Mouse (Mus musculus): ENCODE results near the gene Dynlt1a. TPM values are rescaled to one million over a fixed set of nuclear protein-coding genes. Genes with fewer than 3 reads are reported as not detected.
"Not testable (repeated sequence)": the region's sequence is repeated elsewhere in the genome, so short reads cannot be mapped to it uniquely, and the experiment has no call there.

The Dynlt1a gene
- total RNA-seq (2021), result 10 to 100 TPM; 13.2 to 14.5 TPM
- long read RNA-seq, experiment 1, partial matches to known transcripts, result 2 of 19 reads
- long read RNA-seq, experiment 1, other reads (novel, unspliced or antisense), result 17 of 19 reads
- long read RNA-seq, experiment 2, partial matches to known transcripts, result 5 of 55 reads
- long read RNA-seq, experiment 2, other reads (novel, unspliced or antisense), result 47 of 55 reads

DNA sequence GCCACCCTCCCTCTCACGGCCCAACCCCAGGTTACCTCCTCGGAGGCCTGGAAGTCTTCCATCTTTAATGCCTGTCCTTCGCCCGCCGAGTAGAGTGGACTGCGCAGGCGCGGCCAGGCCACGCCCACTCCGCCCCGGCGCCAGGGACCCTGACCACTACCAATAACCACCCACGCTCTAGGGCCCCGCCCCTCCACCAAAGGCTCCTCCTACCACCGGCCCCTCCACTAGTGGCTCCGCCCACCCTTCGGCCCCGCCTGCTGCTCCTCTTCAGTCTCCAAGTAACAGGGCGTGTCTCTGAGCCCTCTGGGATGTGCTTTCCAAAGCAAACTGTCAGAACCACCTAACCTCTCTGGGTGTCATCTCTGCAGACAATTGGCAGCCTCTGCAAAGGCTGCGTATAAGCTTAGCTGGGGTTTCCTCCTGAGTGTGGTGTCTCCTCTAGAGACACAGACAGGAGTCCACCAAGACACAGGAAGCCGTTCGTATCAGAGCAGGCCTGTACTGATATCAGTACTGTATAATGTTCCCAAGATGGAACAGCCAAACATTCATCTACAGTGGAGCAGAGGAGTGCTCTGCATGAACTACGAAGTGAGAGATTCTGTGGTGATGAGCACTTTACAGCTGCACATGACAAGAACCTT is at the start of gene Dynlt1a:
Gene Dynlt1a (minus strand): TSS at position 162 of the 647 bp plus-strand sequence.
- DNase-seq (ENCODE audit: low spot score in 2 of 2), result peak; percentile 94 to 97

DNA sequence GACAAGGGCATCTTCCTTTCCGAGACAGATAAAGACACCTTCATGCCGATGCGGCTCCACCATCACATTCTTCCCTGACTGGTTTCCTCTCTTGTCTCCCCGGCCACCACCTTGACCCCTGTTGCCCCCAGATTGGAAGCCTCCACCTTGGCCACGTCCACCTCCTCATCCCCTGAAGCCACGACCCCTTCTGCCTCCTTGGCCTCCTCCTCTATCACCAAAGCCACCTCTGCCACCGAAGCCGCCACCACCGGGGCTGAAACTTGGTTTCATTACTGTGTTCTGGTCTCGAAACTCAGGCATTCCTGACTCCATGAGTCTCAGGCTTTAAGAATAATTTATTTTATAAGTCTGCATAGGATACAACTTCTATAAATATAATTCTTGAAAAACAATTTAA is 38.0 kb upstream of the Dynlt1a start:
- DNase-seq (ENCODE audit: low spot score in 2 of 2), result not testable (repeated sequence)

DNA sequence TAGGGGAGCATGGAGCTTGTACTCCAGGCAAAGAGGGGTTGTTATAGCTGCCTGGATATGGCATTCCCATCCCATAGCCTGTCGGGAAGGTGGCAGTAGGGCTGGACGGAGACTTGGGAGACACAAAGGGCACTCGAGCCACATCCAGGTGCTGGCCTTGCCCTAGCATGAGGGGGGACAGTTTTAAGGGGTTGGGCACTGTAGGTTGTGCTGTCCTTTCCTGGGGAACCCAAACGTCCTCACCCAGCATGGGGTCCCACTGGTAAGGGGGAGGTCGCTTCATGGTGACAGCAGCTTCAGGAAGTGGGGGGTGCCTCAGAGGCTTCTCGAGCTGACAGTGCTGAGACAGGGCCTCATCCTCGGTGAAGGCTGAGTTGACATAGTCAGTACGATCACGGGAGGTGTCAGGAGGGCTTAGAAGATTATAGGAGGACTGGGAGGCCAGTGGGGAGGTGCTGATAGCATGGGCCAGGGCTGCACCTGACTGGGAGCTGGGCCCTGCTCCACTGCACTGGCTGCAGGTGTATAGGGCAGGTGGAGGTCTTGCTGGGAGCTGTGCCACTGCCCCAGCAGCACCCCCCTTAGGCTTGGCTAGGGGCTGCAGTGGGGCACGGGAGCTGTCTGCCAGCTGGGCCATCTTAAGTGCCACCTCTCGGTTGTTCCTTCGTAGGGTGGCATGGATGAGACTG is 25.4 kb upstream of the Dynlt1a start:
- DNase-seq (ENCODE audit: low spot score in 2 of 2), result not testable (repeated sequence)

DNA sequence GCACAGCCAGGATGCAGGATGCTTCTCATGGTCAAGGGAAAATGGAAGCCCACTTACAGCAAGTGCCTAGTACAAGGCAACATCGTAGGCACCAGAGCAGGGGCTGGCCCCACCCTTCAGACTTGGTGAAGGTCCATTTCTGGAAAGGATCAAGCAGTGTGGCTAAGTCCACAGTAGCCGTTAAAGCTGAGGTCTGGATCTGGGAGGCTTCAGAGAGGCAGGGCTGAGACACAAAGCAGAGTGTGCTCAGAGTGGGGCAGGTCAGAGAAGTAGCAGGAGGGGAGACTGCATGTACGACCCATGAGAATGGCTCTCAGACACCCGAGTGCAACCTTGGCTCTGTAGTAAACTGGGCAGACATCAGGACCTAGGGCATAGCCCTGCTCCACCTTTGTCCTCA is 11.7 kb upstream of the Dynlt1a start:
- DNase-seq (ENCODE audit: low spot score in 2 of 2), result not testable (repeated sequence)

DNA sequence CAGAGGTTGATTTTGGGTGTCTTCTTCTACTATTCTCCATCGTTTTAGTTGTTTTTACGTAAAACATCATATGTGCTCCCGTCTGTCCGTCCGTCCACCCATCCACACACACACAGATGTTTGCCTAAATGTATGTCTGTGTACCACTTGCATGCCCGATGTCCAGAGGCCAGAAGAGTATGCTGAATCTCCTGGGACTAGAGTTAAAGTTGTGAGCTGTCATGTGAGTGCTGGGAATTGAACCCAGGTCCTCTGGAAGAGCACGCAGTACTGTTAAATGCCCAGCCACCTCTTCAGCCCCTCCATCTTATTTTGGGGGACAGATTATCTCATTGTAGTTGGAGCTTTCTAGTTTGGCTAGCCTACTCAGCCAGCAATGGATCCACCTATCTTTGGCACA is 10.3 kb upstream of the Dynlt1a start:
- not testable (repeated sequence) for DNase-seq (ENCODE audit: low spot score in 2 of 2)

DNA sequence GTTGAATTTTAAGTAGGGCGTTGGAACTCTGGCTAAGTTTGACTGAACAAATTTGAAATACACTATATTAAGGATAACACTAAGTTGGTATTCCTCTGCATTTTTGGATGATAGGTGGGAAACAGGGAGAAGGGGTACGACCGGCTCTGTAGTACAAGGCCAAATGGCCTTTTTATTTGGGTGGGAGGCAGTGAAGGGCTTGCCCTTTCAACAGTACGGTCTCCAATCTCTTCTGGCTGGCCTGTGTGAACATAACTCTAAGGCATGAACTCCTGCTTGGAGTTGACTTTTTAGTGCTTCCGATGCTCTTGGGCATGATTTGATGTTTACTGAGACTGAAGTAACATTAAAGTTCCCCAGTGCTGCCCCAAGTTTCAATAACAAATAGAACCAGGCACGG is 8.2 kb upstream of the Dynlt1a start:
- not testable (repeated sequence) for DNase-seq (ENCODE audit: low spot score in 2 of 2)

DNA sequence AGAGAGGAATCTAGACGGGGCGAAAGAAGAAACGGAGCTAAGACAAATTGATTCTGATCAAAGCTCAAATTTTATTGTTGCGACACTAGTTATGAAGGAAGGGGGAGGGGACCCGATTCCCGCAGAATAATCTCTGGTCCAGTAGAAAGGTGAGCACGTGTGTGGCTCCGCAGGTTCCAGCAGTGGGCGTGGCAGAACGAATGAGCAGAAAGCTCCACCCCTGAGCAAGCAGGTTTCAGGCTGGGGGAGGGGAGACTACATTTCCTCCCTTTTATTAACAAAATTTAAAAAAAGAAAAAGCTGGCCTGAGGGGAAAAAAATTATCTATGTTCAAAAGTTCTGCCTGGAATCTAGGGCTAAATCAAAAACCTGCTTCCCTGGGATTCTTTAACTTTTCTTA is 7.7 kb upstream of the Dynlt1a start:
- DNase-seq (ENCODE audit: low spot score in 2 of 2), result not testable (repeated sequence)

DNA sequence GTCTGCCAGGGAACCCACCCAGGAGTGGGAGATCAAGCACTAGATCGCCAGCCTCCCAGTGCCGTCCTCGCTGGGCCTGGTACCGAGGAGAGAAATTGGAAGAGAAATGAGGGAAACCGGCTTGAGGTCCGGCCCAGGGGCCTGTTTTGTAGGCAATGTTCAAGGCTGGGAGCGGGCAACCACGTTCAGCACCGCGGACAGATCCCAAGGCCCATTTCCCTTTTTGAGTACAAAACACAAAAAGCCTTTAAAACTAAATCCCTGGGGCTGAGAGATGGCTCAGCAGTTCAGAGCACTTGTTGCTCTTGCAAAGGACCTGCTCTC is 4.4 kb upstream of the Dynlt1a start:
- DNase-seq (ENCODE audit: low spot score in 2 of 2), result not testable (repeated sequence)

DNA sequence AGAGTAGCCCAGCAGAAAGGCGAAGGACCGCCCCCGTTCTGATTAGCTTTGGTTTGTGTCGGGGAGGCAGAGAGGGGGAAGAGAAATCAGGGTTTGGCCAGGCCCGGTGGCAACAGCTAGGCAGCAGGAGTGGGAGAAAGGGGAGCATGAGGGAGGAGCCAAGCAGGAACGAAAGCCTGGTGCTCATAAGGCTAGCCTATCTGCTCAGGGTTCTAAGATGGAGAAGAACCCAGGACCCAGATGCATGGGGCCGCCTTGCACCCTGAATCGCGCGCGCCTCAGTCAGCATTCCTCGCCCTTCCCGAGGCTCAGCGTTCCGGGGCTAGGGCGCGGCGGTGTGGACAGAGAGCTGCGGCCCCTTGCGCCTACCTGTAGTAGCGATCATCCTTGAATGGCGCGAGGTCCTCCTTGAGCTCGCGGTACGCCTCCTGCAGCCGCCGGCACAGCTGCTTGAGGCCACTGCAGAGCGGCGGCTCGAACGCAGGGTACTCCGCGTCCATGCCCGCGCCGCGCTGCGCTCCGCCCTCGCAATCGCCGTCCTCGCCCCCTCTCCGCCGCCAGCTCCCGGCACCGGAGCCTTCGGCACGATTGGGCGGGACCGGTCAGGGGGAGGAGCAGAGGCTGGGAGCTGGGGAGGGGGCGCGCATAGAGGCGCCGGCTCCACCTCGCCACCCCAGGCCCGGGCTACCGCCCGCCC is 3.9 kb upstream of the Dynlt1a start:
- DNase-seq (ENCODE audit: low spot score in 2 of 2), result not testable (repeated sequence)

DNA sequence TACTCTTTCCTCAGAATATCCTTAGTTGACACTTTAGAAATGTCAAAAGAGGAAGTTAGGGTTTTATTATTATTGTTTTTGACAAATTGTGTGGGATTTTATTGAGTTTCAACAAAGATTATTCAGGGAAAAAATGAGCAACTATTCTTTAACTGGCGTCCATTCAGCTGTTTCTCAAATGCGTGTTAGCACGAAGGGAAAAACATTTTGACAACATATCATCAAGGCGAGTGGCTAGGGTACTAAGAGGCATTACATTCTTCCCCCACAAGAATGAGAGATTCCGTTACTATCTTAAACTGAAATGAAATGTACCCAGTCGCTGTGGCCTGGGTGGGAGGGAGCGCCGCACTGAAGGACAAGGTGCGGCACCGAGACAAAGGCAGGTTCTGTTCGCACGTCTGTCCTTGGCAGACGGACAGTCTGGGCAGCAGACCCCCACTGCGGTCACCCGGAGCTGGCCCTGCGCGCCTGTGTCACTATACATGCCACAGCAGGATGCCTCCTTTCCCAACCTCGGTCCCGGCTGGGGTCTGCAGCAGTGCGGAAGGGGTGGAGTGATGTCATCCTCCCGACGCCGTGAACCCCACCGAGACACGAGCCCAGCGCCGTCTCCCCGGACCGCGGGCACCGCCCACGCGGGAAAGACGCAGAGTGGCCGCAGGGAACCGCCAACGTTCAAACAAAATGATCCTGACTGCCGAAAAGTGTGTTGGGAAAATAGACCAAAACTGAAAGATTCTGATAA is 747 bp downstream of the Dynlt1a start:
- DNase-seq (ENCODE audit: low spot score in 2 of 2), result peak; percentile 62 to 71

DNA sequence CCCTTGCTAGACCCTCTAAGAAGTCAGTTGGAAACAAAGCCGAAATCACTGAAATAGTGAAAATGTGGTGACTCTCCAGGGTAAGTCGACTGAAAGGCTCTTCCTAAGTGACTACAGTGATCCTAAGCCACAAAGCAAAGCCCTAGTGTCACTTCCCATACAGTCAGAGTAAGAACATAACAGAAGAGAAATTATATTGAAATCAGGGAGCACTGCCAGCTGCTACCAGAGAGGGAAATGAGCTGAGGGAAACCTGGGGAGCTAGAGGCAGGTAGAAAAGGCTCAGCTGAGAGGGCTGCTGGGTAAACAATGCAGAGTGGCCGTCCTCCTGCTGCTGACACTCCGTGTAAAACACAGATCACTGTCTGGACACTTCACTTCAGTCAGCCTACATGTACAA is 1.6 kb downstream of the Dynlt1a start:
- DNase-seq (ENCODE audit: low spot score in 2 of 2), result peak in 1 of 2 experiments; percentile 31

DNA sequence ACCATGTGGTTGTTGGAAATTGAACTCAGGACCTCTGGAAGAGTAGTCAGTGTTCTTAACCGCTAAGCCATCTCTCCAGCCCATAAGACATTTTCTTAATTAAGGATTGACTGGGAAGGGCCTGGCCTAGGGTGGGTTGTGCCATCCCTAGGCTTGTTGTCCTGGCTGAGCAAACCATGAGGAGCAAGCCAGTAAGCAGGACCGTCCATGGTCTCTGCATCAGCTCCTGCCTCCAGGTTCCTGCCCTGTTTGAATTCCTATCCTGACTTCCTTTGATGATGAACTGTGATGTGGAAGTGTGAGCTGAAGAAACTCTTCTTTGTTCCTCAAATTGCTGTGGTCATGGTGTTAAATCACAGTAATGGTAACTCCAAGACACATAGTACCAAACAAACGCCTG is 2.8 kb downstream of the Dynlt1a start:
- DNase-seq (ENCODE audit: low spot score in 2 of 2), result not testable (repeated sequence)

DNA sequence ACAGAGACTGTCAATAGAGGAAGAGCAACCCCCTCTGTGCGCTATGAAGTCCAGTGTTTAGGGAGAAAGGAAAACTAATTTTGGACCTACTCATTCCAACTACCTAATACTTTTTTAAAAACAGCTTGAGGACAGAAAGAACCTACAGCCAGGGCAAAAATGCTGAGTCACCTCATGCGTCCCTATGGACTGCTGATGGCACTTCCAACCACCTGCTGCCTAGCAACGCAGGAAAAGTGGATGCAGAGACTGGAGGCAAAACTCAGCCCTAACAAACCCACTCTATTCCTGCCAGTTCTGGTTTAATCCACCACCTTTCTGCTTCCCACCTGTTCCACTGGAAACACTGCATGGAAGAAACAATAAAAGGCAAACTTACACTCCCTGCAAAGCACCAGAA is 4.5 kb downstream of the Dynlt1a start:
- DNase-seq (ENCODE audit: low spot score in 2 of 2), result not testable (repeated sequence)

DNA sequence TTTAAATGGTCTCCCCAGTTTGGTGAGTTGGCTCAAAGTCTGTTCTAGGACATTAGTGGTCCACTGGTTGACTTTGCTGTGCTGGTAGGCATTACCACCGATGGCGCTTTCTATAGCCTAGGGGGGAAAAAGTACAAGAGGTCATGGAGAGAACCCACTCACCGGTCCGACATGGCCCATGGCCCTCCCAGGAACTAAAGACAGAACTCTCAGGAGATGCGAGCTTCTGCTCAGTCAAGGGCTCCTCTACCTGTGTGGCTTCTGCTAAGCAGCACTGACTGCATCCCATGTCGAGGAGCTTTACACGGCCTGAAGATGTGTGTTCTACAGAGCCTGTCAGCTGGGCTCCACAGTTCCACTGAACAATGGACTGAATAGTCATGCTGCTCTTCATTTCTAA is 5.6 kb downstream of the Dynlt1a start:
- not testable (repeated sequence) for DNase-seq (ENCODE audit: low spot score in 2 of 2)

DNA sequence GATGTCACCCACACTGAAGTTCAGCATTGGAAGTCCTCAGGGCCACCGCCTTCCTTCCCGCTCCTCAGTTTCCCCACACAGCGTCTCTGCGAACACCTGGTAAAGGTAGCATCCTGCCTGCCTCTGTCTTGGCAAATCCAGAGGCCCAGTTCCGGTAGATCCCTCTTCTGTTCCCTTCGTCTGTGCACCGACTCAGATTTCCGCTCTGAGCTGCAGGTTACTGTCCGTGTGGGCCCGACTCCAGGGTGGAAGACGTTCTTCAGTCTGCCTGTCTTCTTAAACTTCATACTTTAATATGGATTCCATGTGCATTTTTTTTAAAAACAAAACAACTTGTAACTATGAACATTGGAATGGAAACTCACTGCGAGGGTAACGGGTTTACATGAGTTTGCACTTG is 10.8 kb downstream of the Dynlt1a start:
- not testable (repeated sequence) for DNase-seq (ENCODE audit: low spot score in 2 of 2)

DNA sequence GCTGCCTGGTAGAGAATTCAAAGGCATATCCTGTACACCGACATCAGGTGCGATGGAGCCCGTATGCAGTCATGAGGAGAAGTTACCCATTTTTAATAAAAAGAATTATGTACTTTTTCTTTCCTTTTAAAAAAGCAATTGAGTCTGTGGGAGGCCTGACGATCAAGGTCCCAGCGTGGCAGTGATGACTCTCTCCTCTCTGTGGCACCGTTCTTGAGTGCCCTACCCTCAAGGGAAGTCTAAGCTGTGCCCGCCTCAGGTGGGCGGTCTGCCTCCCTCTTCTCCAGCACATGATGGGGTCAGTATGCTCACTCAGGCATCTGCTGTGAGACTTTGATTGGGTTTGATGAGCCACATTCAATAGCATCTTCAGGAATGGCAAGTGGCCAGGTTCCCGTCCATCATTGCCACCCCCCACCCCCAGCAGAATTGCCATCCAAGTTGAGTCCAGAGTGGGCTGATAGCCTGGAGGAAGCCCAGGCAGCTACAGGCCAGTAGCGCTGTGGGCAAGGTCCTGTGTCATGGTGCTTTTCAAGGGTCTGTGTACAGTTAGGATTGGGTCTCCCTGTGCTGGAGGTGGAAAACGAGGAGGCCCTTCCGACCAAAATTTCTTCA is 11.5 kb downstream of the Dynlt1a start:
- not testable (repeated sequence) for DNase-seq (ENCODE audit: low spot score in 2 of 2)

DNA sequence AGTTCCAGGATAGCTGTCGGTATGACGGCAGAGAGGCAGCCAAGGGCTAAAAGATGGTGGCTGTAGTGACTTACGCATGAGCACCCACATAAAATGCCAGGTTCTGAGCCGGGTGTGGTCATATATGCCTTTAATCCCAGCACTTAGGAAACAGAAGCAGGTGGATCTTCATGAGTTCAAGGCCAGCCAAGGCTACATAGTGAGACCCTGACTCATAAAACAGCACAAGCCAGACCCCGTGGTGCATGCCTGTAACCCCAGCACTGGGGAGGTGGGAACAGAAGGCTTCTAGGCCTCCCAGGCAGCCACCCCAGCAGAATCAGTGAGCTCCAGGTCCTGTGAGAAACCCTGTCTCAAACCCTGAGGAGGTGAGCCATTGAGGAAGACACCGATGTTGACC is 12.4 kb downstream of the Dynlt1a start:
- DNase-seq (ENCODE audit: low spot score in 2 of 2), result not testable (repeated sequence)

DNA sequence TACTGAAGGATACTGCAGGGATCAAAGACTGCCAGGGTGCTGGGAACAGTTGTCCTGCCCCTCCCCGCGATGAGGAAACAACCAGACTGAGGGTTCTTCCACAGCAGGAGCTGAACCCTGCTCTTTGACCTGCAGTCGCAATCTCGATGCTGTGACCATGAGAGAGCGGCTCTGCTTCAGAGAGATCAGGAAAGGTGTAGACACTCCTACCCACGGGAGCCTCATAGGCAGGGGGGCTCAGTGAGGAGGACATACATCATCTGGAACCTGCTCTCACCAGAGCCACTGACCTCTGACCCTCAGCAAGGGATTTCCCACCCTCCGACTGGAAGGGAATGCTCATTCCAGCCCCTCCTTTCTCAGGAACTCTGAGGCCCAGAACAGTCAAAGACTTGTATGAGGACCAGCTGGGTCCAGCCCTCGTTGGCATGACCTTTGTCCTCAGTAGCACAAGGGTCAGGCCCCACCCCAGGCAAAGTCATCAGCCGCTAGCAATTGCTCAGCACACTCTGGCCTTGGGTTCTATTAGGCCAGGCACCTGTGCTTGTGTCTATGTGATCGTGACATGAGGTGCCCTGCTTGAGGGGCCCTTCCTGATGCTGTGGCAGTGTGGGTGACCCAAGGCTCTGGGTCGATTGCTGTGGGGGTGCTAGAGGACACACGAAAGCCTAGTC is 17.0 kb downstream of the Dynlt1a start:
- not testable (repeated sequence) for DNase-seq (ENCODE audit: low spot score in 2 of 2)

DNA sequence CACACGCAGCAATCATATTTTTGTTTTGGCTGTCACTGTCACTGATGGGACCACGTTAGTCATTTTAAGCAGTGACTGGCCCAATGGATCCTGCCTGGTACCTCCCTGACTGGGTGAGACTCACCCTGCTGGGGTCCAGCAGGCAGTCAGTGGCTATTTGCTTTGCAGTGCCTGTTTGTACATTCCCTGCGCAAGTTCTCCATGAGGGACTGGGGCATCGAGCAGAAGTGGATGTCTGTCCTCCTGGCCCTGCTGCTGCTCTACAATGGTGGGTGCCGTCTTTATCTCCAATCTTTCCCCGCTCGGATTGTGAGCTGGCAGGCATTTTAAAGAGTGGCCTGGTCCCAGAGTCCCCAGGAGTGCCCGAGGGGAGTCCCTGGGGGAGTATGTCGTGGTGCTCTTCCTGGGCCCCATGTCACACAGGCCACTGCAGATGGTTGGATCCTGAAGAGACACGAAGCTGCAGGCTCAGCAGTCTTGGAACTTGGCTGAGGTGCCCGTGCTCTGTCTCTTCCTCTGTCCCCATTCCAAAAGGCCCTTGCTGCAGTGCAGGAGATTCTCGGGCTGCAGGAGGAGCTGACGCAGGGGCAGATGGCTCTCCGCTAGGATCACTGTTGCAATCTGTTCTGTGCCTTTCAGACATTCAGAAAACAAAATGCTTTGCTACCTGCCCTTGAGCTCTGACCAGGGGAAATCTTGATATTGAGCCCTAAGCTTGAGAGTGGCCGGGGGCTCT is 20.1 kb downstream of the Dynlt1a start:
- DNase-seq (ENCODE audit: low spot score in 2 of 2), result not testable (repeated sequence)
